Mouse (Mus musculus) olfactory bulb, adult 2 months (tissue): ENCODE results near the gene Galnt12.

ENCODE experiments used
- CTCF ChIP-seq: fragments of 200-500 bp; IDR thresholded peaks from 2 replicates; pipeline ENCODE4 v1.5.1; 2012; ENCODE audit warnings: low read depth, mild to moderate bottlenecking, low read length, moderate library complexity; ENCODE audit not compliant: insufficient read depth
- POLR2A ChIP-seq: fragments of 200-500 bp; IDR thresholded peaks from 2 replicates; pipeline ENCODE4 v1.6.1; 2012; ENCODE audit warnings: mild to moderate bottlenecking, low read depth, low read length, moderate library complexity; ENCODE audit not compliant: insufficient read depth

DNA sequence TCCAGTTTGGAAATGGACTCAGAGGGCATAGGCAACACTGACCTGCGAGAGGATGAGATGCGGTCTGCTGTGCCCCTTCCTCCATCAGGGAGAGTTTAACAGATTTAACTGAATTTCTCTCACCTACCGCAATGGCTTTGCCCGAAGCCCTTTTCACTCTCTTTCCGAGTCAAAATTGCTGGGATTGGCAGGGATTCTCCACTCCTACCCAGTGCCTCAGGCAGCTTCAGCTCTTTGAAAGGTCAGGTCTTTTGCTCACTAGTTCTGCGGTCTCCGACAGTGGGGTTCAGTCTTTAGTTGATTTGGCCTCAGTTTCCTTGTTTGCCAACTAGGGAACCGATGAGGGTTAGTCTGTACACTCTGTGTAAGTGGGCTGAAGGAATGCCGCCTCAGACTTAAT is 1.5 kb downstream of the Galnt12 start:
- TF ChIP-seq CTCF, result no peak
- TF ChIP-seq POLR2A, result no peak
